In genomic region chr11:57154998-57155397, GRCm38 (mm10) we compare ENCODE assay signal across 25 mouse cellular contexts.
A peak's percentile ranks its signal among the peaks of the same experiment; 100 is the strongest.
DNase-seq lines count a peak whose midpoint lies in the region; ATAC-seq and TF ChIP-seq lines count a peak whose summit lies in the region.
"Had no signal": no experiment of that assay in that cellular context is flagged by ENCODE, and none has a peak within 500 bp of the region (broad histone marks: within the 10 kb centered on the region; RNA-seq: fewer than 3 reads in every experiment).

No protein-coding gene starts in this region.

- peaks cover 6% of the 10 kb centered on the region; the same call in 1 of the 2 replicates for H3K4me1 ChIP-seq in forebrain, embryonic 14.5 days (ENCODE audit: control insufficient read depth, insufficient read depth, low read length)
- peaks cover 12% of the 10 kb centered on the region for H3K4me1 ChIP-seq in forebrain, embryonic 12.5 days
- no peaks in the 10 kb centered on the region for H3K4me1 ChIP-seq in hindbrain, postnatal 0 days (ENCODE audit: insufficient read depth, low read length)
- no peaks in the 10 kb centered on the region; the same call in 1 of the 2 replicates for H3K4me1 ChIP-seq in hindbrain, embryonic 16.5 days (ENCODE audit: control insufficient read depth, insufficient read depth, low read depth, low read length)
- H3K4me1 ChIP-seq in midbrain, postnatal 0 days (ENCODE audit: insufficient read depth, low read length), result peaks cover 12% of the 10 kb centered on the region

- intact Hi-C loops in heart, postnatal 10 days (cut with DNase I), result no loop called here

- H3K27me3 ChIP-seq in forebrain, embryonic 14.5 days (replicated peaks; ENCODE audit: control insufficient read depth, insufficient read depth, low read length), result no peaks in the 10 kb centered on the region
- H3K27me3 ChIP-seq in forebrain, embryonic 12.5 days, result no peaks in the 10 kb centered on the region
- no peaks in the 10 kb centered on the region for H3K27me3 ChIP-seq in hindbrain, postnatal 0 days (ENCODE audit: insufficient read depth, low read length)
- no peaks in the 10 kb centered on the region for H3K27me3 ChIP-seq in hindbrain, embryonic 16.5 days (replicated peaks; ENCODE audit: control insufficient read depth, insufficient read depth, low read length)
- 0 out of 2 replicates have a peak, but pooled peaks cover 2% of the 10 kb centered on the region for H3K27me3 ChIP-seq in midbrain, postnatal 0 days (ENCODE audit: insufficient read depth, low read length)
- H3K27me3 ChIP-seq: embryonic facial prominence, embryonic 13.5 days; heart, embryonic 15.5 days; hindbrain, embryonic 13.5 days; neural tube, embryonic 13.5 days had no signal

- H3K9me3 ChIP-seq in forebrain, embryonic 14.5 days (replicated peaks; ENCODE audit: control insufficient read depth, low read length), result no peaks in the 10 kb centered on the region
- H3K9me3 ChIP-seq in forebrain, embryonic 12.5 days, result no peaks in the 10 kb centered on the region
- H3K9me3 ChIP-seq in hindbrain, postnatal 0 days (ENCODE audit: low read length), result no peaks in the 10 kb centered on the region
- no peaks in the 10 kb centered on the region for H3K9me3 ChIP-seq in hindbrain, embryonic 16.5 days (ENCODE audit: control insufficient read depth, low read length)
- H3K9me3 ChIP-seq in midbrain, postnatal 0 days (ENCODE audit: low read length), result no peaks in the 10 kb centered on the region
- H3K9me3 ChIP-seq: embryonic facial prominence, embryonic 13.5 days; heart, embryonic 15.5 days; hindbrain, embryonic 13.5 days; neural tube, embryonic 13.5 days had no signal

- no peak overlapping the region for H3K4me3 ChIP-seq in forebrain, embryonic 14.5 days (ENCODE audit: low read depth, low read length)
- H3K4me3 ChIP-seq in forebrain, embryonic 12.5 days (replicated peaks), result no peak overlapping the region
- no peak overlapping the region for H3K4me3 ChIP-seq in hindbrain, postnatal 0 days (ENCODE audit: low read length)
- no peak overlapping the region for H3K4me3 ChIP-seq in hindbrain, embryonic 16.5 days (ENCODE audit: low read length)
- H3K4me3 ChIP-seq in midbrain, postnatal 0 days (ENCODE audit: low read depth, low read length), result no peak overlapping the region
- H3K4me3 ChIP-seq: embryonic facial prominence, embryonic 13.5 days; heart, embryonic 15.5 days; hindbrain, embryonic 13.5 days; neural tube, embryonic 13.5 days had no signal

- ATAC-seq in forebrain, embryonic 14.5 days, result no peak
- no peak; the same call in 1 of the 2 replicates for ATAC-seq in forebrain, embryonic 12.5 days (ENCODE audit: low FRiP score)
- no peak for ATAC-seq in hindbrain, postnatal 0 days
- no peak for ATAC-seq in hindbrain, embryonic 16.5 days
- ATAC-seq in midbrain, postnatal 0 days (ENCODE audit: low FRiP score), result no peak
- ATAC-seq: activated CD4-positive, CD25-positive, alpha-beta regulatory T cell, adult 4 months; intestine, embryonic 16.5 days had no signal

- DNase-seq in forebrain, embryonic 14.5 days (ENCODE audit: low spot score), result peak; percentile 61
- peak; percentile 33 for DNase-seq in hindbrain, postnatal 0 days (ENCODE audit: low spot score)
- peak; percentile 42 for DNase-seq in right cerebral cortex, adult 18-20 months
- DNase-seq in right cerebral cortex, postnatal 4 days, result no peak
- peak; percentile 33 for DNase-seq in midbrain, postnatal 0 days (ENCODE audit: low spot score)
- DNase-seq in heart, postnatal 10 days, result no peak
- DNase-seq: adrenal gland, postnatal 10 days; cerebellum, adult 11-12 months; cerebellum, postnatal 36 days; gastrocnemius, postnatal 36 days; kidney, postnatal 36 days; layer of hippocampus, adult 9-11 months; lung, adult 18-20 months; lung, postnatal 14 days; thymus, postnatal 14 days had no signal

- no peak overlapping the region for H3K9ac ChIP-seq in forebrain, embryonic 14.5 days (ENCODE audit: low read length)
- H3K9ac ChIP-seq in forebrain, embryonic 12.5 days, result no peak overlapping the region
- H3K9ac ChIP-seq in hindbrain, postnatal 0 days (replicated peaks; ENCODE audit: low read length), result no peak overlapping the region
- H3K9ac ChIP-seq in hindbrain, embryonic 16.5 days (ENCODE audit: low read depth, low read length), result no peak overlapping the region
- no peak overlapping the region for H3K9ac ChIP-seq in midbrain, postnatal 0 days (replicated peaks; ENCODE audit: low read length, poor library complexity, severe bottlenecking)
- H3K9ac ChIP-seq: embryonic facial prominence, embryonic 13.5 days; heart, embryonic 15.5 days; hindbrain, embryonic 13.5 days; neural tube, embryonic 13.5 days had no signal

- no peak for TF ChIP-seq CTCF in hindbrain, postnatal 0 days (IDR thresholded peaks at IDR 0.05; ENCODE audit: low read depth)
- TF ChIP-seq CTCF in midbrain, postnatal 0 days (IDR thresholded peaks at IDR 0.05), result no peak

- 31% methylated on average over 8 of the region's 8 CpGs for WGBS in forebrain, embryonic 14.5 days
- WGBS in forebrain, embryonic 12.5 days, result 44% methylated on average over 8 of the region's 8 CpGs
- WGBS in hindbrain, postnatal 0 days, result 28% methylated on average over 8 of the region's 8 CpGs
- 38% methylated on average over 8 of the region's 8 CpGs for WGBS in hindbrain, embryonic 16.5 days
- 25% methylated on average over 8 of the region's 8 CpGs for WGBS in midbrain, postnatal 0 days

- no peaks in the 10 kb centered on the region for H3K36me3 ChIP-seq in forebrain, embryonic 14.5 days (ENCODE audit: control insufficient read depth, insufficient read depth, low read length)
- no peaks in the 10 kb centered on the region for H3K36me3 ChIP-seq in forebrain, embryonic 12.5 days (replicated peaks)
- H3K36me3 ChIP-seq in hindbrain, postnatal 0 days (ENCODE audit: insufficient read depth, low read length), result no peaks in the 10 kb centered on the region
- no peaks in the 10 kb centered on the region for H3K36me3 ChIP-seq in hindbrain, embryonic 16.5 days (ENCODE audit: control insufficient read depth, insufficient read depth, low read length)
- no peaks in the 10 kb centered on the region for H3K36me3 ChIP-seq in midbrain, postnatal 0 days (ENCODE audit: insufficient read depth, low read length)
- H3K36me3 ChIP-seq: embryonic facial prominence, embryonic 13.5 days; G1E; heart, embryonic 15.5 days; hindbrain, embryonic 13.5 days; neural tube, embryonic 13.5 days had no signal

- H3K4me2 ChIP-seq in forebrain, embryonic 14.5 days (ENCODE audit: low read length), result no peak overlapping the region
- no peak overlapping the region for H3K4me2 ChIP-seq in forebrain, embryonic 12.5 days
- no peak overlapping the region for H3K4me2 ChIP-seq in hindbrain, postnatal 0 days (ENCODE audit: low read depth, low read length)
- H3K4me2 ChIP-seq in hindbrain, embryonic 16.5 days (ENCODE audit: low read length), result no peak overlapping the region
- no peak overlapping the region for H3K4me2 ChIP-seq in midbrain, postnatal 0 days (ENCODE audit: low read depth, low read length, poor library complexity, severe bottlenecking)
- H3K4me2 ChIP-seq: embryonic facial prominence, embryonic 13.5 days; heart, embryonic 15.5 days; hindbrain, embryonic 13.5 days; neural tube, embryonic 13.5 days had no signal

- no peak overlapping the region for H3K27ac ChIP-seq in forebrain, embryonic 14.5 days (ENCODE audit: low read depth, low read length)
- H3K27ac ChIP-seq in forebrain, embryonic 12.5 days, result no peak overlapping the region
- H3K27ac ChIP-seq in hindbrain, postnatal 0 days, result no peak overlapping the region
- no peak overlapping the region for H3K27ac ChIP-seq in hindbrain, embryonic 16.5 days (ENCODE audit: low read depth, low read length)
- H3K27ac ChIP-seq in midbrain, postnatal 0 days (ENCODE audit: low read depth, low read length), result no peak overlapping the region
- H3K27ac ChIP-seq: embryonic facial prominence, embryonic 13.5 days; heart, embryonic 15.5 days; hindbrain, embryonic 13.5 days; neural tube, embryonic 13.5 days; stomach, postnatal 0 days had no signal

Comparison
In these comparisons a context has a peak if more than half of its experiments do, and no peak if none do; other contexts are left out.
1. DNase-seq: peak in forebrain, embryonic 14.5 days (single experiment), hindbrain, postnatal 0 days (single experiment), right cerebral cortex, adult 18-20 months (single experiment) and midbrain, postnatal 0 days (single experiment); none in right cerebral cortex, postnatal 4 days (single experiment) and heart, postnatal 10 days (0 of 2).